Mouse (Mus musculus) kidney, postnatal 4 days (tissue): ENCODE measurements at regions not wholly inside any gene's neighbourhood (a gene's known extent, or its start where the extent isn't known, plus 50 kb on each side); places are given as distances from the start of the nearest gene placed in this dataset.

Experiments
- DNase-seq, 2 experiments: peaks; one replicate each; pipeline ENCODE4 v3.0.0; 2021; ENCODE audit warnings: mixed read lengths in 2 of 2

GRCm38 (mm10) chr8:44525915-44526314, 409.3 kb upstream of the Fat1 start:
- peak; percentile 18 to 42 for DNase-seq

GRCm38 (mm10) chr8:44529696-44530095, 405.6 kb upstream of the Fat1 start:
- no peak for DNase-seq

- no peak for DNase-seq
Measured at GRCm38 (mm10) chr8:44548885-44549284, 386.4 kb upstream of the Fat1 start.

GRCm38 (mm10) chr8:44559161-44559560, 376.1 kb upstream of the Fat1 start:
- no peak for DNase-seq

GRCm38 (mm10) chr8:44576314-44576858, 358.9 kb upstream of the Fat1 start:
- DNase-seq, result no peak

DNA sequence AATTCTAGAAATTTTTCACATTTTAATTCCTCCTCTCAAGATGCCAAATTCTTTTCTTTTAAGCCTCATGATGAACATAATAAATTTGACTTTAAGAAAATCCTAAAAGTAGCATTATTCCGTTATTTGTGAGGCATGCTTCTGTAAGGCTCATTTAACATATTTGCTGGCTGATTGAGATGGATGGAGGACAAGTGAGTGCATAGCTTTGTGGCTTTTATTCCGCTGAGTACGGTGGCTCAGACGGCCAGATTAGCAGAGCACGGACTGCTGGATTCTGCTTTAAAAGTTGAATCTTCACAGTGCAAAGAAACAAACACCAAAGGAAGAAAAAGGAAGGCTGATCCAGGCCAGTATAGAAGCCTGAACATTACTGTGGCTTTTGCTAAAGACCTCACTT, 358.3 kb upstream of the Fat1 start:
- DNase-seq, result no peak
